Mouse (Mus musculus) stomach, postnatal 0 days (tissue): ENCODE measurements around the gene Mettl6. TPM values are rescaled to one million over a fixed set of nuclear protein-coding genes. Genes with fewer than 3 reads are reported as not detected.

Source experiments
- ATAC-seq: fragments of 200-750 bp; cut with Nextera tagmentation; 2 replicates; pipeline ENCODE4 v1.8.0; 2017; ENCODE audit not compliant: low FRiP score, low TSS enrichment
- DNase-seq: peaks from one replicate; pipeline ENCODE4 v3.0.0-alpha.2; 2016; ENCODE audit warnings: low spot score
- H3K27ac ChIP-seq: fragments of 300-500 bp; sonication (generic); replicated peaks from 2 replicates; pipeline ENCODE4 v1.5.1; 2014; ENCODE audit warnings: mild to moderate bottlenecking, control low read depth
- H3K27me3 ChIP-seq: fragments of 300-500 bp; sonication (generic); 2 replicates; pipeline ENCODE4 v1.6.1; 2014; ENCODE audit warnings: low read length; ENCODE audit not compliant: control insufficient read depth, insufficient read depth
- H3K36me3 ChIP-seq: fragments of 300-500 bp; sonication (generic); 2 replicates; pipeline ENCODE4 v1.6.1; 2014; ENCODE audit warnings: low read length, mixed read lengths; ENCODE audit not compliant: control insufficient read depth, insufficient read depth
- H3K4me1 ChIP-seq: fragments of 300-500 bp; sonication (generic); replicated peaks from 2 replicates; pipeline ENCODE4 v1.6.1; 2014; ENCODE audit warnings: antibody characterized with exemption; ENCODE audit not compliant: control insufficient read depth, insufficient read depth
- H3K4me2 ChIP-seq: fragments of 300-500 bp; sonication (generic); replicated peaks from 2 replicates; pipeline ENCODE4 v1.6.1; 2014; ENCODE audit warnings: low read depth, mild to moderate bottlenecking, control low read depth, moderate library complexity
- H3K4me3 ChIP-seq: fragments of 300-500 bp; sonication (generic); 2 replicates; pipeline ENCODE4 v1.5.1; 2014; ENCODE audit warnings: low read depth, low read length, control low read depth
- H3K9ac ChIP-seq: fragments of 300-500 bp; sonication (generic); 2 replicates; pipeline ENCODE4 v1.6.1; 2014; ENCODE audit warnings: mild to moderate bottlenecking, low read length, control low read depth, mixed read lengths
- H3K9me3 ChIP-seq: fragments of 300-500 bp; sonication (generic); 2 replicates; pipeline ENCODE4 v1.6.1; 2016; ENCODE audit warnings: low read length; ENCODE audit not compliant: control insufficient read depth
- CTCF ChIP-seq: IDR thresholded peaks from 2 replicates; pipeline ENCODE4 v1.5.1; 2016; ENCODE audit warnings: antibody characterized with exemption, low read depth, mild to moderate bottlenecking, moderate library complexity
- EP300 ChIP-seq: optimal IDR thresholded peaks from 2 replicates; pipeline ENCODE3; 2016; ENCODE audit warnings: antibody characterized with exemption
- WGBS: fragments of 180-500 bp; shearing (Covaris S2); extraction: QIAGEN DNeasy Blood & Tissue Kit; methylation state at CpG from one replicate; pipeline ENCODE4 v1.1.7; 2014; 5-methylcytosine and 5-hydroxymethylcytosine counted together
- polyA plus RNA-seq: library from polyadenylated mRNA; unstranded; fragments of >200 nt; fragmentation: Nextera tagmentation; extraction: Ambion mirVana; gene quantifications from 2 replicates; pipeline ENCODE4 v1.2.1, GENCODE M21; 2015

The Mettl6 gene
- polyA plus RNA-seq, 1 experiment from 2014 or later = 31.9 TPM

- ATAC-seq = no peak
- H3K36me3 ChIP-seq = no peaks in the 10 kb centered on the region
- H3K9me3 ChIP-seq = no peaks in the 10 kb centered on the region
- H3K27ac ChIP-seq = peak overlapping the region; percentile 49; the same call in 1 of the 2 replicates
- no peak overlapping the region for H3K9ac ChIP-seq
- H3K4me1 ChIP-seq = peaks cover 3% of the 10 kb centered on the region; the same call in 1 of the 2 replicates
- no peak overlapping the region for H3K4me3 ChIP-seq
- peak overlapping the region; percentile 71 for H3K4me2 ChIP-seq
- WGBS = 43% methylated on average over 7 of the region's 7 CpGs
- H3K27me3 ChIP-seq = no peaks in the 10 kb centered on the region
- TF ChIP-seq EP300 (no peak), CTCF (0 out of 2 replicates have a peak, but pooled peaks have one; percentile 2)
- no peak for DNase-seq
Measured at GRCm38 (mm10) chr14:31433851-31434360, 60.9 kb downstream of the Mettl6 start.

- peak overlapping the region; percentile 65 for H3K27ac ChIP-seq
- H3K9me3 ChIP-seq = no peaks in the 10 kb centered on the region
- H3K27me3 ChIP-seq = no peaks in the 10 kb centered on the region
- no peak for TF ChIP-seq EP300
- no peak for TF ChIP-seq CTCF
- DNase-seq (no peak), ATAC-seq (no peak)
- no peak overlapping the region for H3K4me2 ChIP-seq
- 66% methylated on average over 5 of the region's 5 CpGs for WGBS
- no peak overlapping the region for H3K9ac ChIP-seq
- H3K4me3 ChIP-seq = no peak overlapping the region
- no peaks in the 10 kb centered on the region for H3K36me3 ChIP-seq
- H3K4me1 ChIP-seq = peaks cover 7% of the 10 kb centered on the region; the same call in 1 of the 2 replicates
Measured at GRCm38 (mm10) chr14:31433126-31433525, 61.7 kb downstream of the Mettl6 start.

- no peak for ATAC-seq
- Histone ChIP-seq H3K9me3 (no peaks in the 10 kb centered on the region), H3K4me1 (peaks cover 11% of the 10 kb centered on the region; the same call in 1 of the 2 replicates), H3K9ac (no peak overlapping the region), H3K27me3 (no peaks in the 10 kb centered on the region), H3K4me3 (no peak overlapping the region), H3K36me3 (no peaks in the 10 kb centered on the region), H3K27ac (no peak overlapping the region; the same call in 1 of the 2 replicates), H3K4me2 (no peak overlapping the region)
- WGBS = 36% methylated on average over 4 of the region's 4 CpGs
- no peak for TF ChIP-seq EP300
- no peak for TF ChIP-seq CTCF
- DNase-seq = no peak
Measured at GRCm38 (mm10) chr14:31432424-31432823, 62.4 kb downstream of the Mettl6 start.

- Histone ChIP-seq H3K9me3 (no peaks in the 10 kb centered on the region), H3K4me2 (no peak overlapping the region), H3K4me1 (peaks cover 11% of the 10 kb centered on the region; the same call in 1 of the 2 replicates), H3K27ac (no peak overlapping the region), H3K9ac (no peak overlapping the region), H3K27me3 (no peaks in the 10 kb centered on the region), H3K36me3 (no peaks in the 10 kb centered on the region), H3K4me3 (no peak overlapping the region)
- DNase-seq (no peak), ATAC-seq (no peak)
- 63% methylated on average over 3 of the region's 3 CpGs for WGBS
- TF ChIP-seq CTCF = no peak
- TF ChIP-seq EP300 = no peak
Measured at GRCm38 (mm10) chr14:31431789-31432330, 63.0 kb downstream of the Mettl6 start.

- ATAC-seq (no peak), DNase-seq (peak; percentile 37)
- Histone ChIP-seq H3K4me3 (no peak overlapping the region), H3K9me3 (no peaks in the 10 kb centered on the region), H3K9ac (no peak overlapping the region), H3K36me3 (no peaks in the 10 kb centered on the region), H3K27me3 (no peaks in the 10 kb centered on the region), H3K4me1 (peaks cover 11% of the 10 kb centered on the region; the same call in 1 of the 2 replicates), H3K4me2 (peak overlapping the region; percentile 43), H3K27ac (peak overlapping the region; percentile 76)
- WGBS = 27% methylated on average over 5 of the region's 5 CpGs
- TF ChIP-seq CTCF (no peak), EP300 (no peak)
Measured at GRCm38 (mm10) chr14:31429004-31429395, 65.8 kb downstream of the Mettl6 start.
